Mouse (Mus musculus) layer of hippocampus, adult 18-20 months (tissue): ENCODE measurements at regions not wholly inside any gene's neighbourhood (a gene's known extent, or its start where the extent isn't known, plus 50 kb on each side); places are given as distances from the start of the nearest gene placed in this dataset.

Experiments used
- DNase-seq, 2 experiments: peaks; one replicate each; pipeline ENCODE4 v3.0.0; 2022; ENCODE audit warnings: low spot score in 2 of 2

DNA sequence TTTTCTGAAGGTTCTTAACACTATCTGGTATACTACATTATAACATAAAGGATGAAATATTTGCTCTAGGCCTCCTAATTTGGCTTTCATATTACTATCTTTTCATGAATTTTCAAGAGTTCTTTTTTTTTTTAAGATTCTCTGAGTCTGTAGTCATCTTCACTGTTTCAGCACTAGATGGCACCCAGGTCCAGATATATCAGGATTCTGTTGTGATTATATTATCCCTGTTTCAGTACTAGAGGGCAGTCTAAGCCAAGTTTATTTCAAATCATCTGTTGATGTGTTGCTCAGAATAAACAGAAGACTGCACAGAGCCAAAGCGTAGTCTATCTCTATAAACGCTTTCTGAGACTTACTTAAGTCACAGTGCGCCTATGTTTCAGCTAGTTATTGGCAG, 1760.2 kb upstream of the Acvr2a start:
- DNase-seq = no peak

DNA sequence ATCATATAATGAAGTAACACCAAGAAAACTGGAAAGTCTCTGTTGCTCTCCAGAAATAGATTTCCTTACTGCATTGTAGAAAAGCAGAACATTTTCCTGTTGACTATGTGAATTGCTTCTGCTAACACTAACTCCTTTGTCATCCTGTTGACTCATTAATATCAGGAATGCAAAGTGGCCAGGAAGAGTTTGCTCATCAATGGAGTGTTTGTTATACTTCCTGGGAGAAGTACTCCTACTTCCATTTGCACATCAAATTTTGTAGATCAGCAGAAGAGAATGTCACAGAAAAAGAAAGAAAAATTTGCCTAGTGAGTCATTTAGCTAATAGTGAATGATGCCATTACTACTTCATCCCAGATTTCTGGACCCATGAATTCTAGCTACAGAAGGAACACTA, 1739.7 kb upstream of the Acvr2a start:
- DNase-seq = no peak

DNA sequence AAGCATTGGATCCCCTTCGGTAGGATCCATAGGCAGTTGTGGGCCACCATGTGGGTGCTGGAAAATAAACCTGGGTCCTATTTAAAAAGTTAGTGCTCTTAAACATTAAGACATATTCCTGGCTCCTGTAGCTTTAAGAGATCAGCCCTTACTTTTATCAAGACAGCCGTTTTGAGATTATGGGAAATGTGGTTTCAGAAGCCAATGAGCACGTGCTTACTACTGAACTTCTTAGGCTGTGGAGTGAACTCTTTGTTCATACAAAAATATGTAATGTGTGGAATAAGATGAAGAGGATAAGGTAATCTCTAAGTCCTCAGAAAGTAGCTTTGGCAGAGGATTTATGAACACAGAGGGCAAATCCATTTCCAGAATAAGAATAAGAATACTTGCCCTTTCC, 1738.7 kb upstream of the Acvr2a start:
- no peak for DNase-seq

DNA sequence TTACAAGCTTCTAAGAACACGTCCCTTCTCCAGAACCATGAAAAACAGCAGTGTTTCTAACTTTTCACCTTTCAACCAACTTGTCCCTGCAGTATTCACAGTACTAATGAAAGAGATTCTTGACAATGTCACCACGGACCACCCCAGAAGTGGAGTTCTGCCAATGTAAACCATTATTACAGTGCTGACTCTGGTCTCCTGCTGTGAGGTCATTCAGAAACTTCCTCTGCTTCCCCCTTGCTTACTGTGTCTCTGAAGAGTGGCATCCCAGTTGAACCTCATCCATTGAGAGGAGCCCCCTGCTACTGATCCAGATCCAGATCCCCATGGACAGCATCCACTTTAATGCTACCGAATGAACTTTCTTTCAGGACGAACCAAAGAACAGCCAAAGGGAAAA, 1725.3 kb upstream of the Acvr2a start:
- peak in 1 of 2 experiments; percentile 1 for DNase-seq

DNA sequence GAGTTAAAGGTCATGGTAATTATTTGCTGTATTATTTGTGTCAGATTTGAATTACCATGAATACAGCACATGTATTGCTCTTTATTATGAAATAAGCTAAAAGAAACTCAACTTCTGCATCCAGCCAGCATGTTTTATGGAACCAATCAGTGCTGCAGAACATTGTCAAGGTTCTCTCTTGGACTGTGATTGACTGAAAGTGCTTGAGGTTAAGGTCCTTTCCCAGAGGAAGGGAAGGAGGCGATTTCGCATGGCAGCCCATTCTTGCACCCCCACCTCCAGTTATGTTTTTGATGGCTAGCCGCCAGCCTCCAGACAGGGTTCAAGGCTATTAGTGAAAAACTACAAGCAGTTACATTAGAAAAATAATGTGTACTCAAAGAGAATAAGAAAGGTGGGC, 1717.9 kb upstream of the Acvr2a start:
- DNase-seq = no peak

DNA sequence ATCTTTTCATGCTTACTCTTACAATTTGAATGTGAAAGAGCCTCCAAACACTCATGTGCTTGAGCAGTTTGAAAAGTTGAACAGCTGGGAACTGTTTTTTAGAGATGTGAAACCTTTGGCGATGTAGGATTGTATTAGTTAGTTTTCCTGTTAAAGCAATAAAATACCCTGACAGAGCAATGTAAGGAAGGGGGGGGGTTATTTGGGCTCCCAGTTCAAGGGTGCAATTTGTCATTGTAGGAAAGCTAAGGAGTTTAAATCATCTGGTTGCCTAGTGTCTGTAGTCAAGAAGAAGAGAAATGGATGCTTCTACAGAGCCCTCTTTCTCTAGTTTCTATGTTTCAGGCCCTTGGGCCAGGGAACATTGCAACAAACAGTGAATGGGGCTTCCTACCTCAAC, 1674.5 kb upstream of the Acvr2a start:
- no peak for DNase-seq

DNA sequence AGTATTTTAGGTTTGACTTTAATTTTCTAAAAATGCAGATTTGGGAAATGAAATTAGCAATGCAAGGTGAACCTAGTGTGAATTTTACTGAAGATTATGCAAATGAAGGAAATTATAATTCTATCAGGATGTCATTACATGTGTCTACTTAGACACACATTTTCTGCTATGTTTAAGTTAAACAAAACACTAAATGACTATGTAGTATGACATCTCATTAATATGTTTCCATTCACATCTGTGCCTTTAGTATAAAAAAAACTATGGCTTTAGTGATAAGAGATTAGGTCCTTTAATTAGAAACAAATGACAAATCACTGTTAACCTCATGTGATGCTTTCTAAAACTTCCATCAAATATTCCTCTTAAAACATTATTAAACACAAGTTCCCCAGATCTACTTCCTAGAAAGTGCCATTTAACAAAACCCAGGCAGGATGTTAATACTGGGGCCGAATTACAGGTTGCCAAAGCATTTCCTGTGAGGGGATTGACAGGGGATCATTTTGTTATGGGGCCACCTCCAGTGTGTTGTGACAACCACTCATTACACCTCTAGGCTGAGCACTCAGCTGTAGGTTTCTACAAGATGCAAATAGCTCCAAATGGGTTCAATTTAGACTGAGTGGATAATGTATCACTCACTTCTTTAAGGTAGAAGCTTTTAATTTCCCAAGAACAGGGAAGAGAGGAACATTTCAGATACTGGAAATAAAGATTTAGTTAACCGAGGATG, 1629.7 kb upstream of the Acvr2a start:
- no peak for DNase-seq
